12 mouse cellular contexts compared by ENCODE assay signal in genomic region chr12:76507791-76508190, GRCm38 (mm10). TPM values are rescaled to one million over a fixed set of nuclear protein-coding genes. Genes with fewer than 3 reads are reported as not detected.
DNase-seq lines count a peak whose midpoint lies in the region; ATAC-seq and TF ChIP-seq lines count a peak whose summit lies in the region.
"Had no signal": no experiment of that assay in that cellular context is flagged by ENCODE, and none has a peak within 500 bp of the region (broad histone marks: within the 10 kb centered on the region; RNA-seq: fewer than 3 reads in every experiment).

No protein-coding gene starts in this region.

- peak overlapping the region; percentile 51 for H3K27ac ChIP-seq in gastrocnemius, adult 2 months
- peak overlapping the region; percentile 40; the same call in 1 of the 2 replicates for H3K27ac ChIP-seq in embryonic facial prominence, embryonic 10.5 days (replicated peaks)

- no peaks in the 10 kb centered on the region for H3K9me3 ChIP-seq in embryonic facial prominence, embryonic 10.5 days

- intact Hi-C loops in gastrocnemius, adult 2 months (cut with DNase I), result no loop called here
- intact Hi-C loops in left cerebral cortex, postnatal 14 days (cut with DNase I), result no loop called here
- intact Hi-C loops in gastrocnemius, postnatal 36 days (cut with DNase I), result no loop called here

- H3K4me1 ChIP-seq in embryonic facial prominence, embryonic 10.5 days, result peaks cover 15% of the 10 kb centered on the region

- no peak for TF ChIP-seq CTCF in gastrocnemius, adult 2 months (IDR thresholded peaks at IDR 0.05)

- 39% methylated on average over 5 of the region's 5 CpGs for WGBS in embryonic facial prominence, embryonic 10.5 days

- no peak for DNase-seq in gastrocnemius, adult 2 months
- no peak for DNase-seq in gastrocnemius, postnatal 25 days
- peak; percentile 25 for DNase-seq in left cerebral cortex, adult 11 months (ENCODE audit: low spot score)
- DNase-seq in left cerebral cortex, postnatal 14 days (ENCODE audit: low spot score in 2 of 2), result no peak
- DNase-seq in embryonic facial prominence, embryonic 10.5 days (ENCODE audit: low spot score), result no peak
- DNase-seq in B cell, adult 2 months, result no peak
- no peak for DNase-seq in gastrocnemius, postnatal 36 days
- DNase-seq: adrenal gland, postnatal 36 days; cerebellum, adult 9-11 months; right cerebral cortex, postnatal 14 days had no signal

- no peaks in the 10 kb centered on the region for H3K36me3 ChIP-seq in embryonic facial prominence, embryonic 10.5 days (replicated peaks)

- ATAC-seq in megakaryocyte, adult 5-6 weeks (ENCODE audit: poor library complexity, severe bottlenecking), result 0 out of 2 replicates have a peak, but pooled peaks have one; percentile 18
- ATAC-seq: Patski had no signal

- no peak overlapping the region for H3K4me3 ChIP-seq in gastrocnemius, adult 2 months
- no peak overlapping the region for H3K4me3 ChIP-seq in embryonic facial prominence, embryonic 10.5 days

- no peaks in the 10 kb centered on the region for H3K27me3 ChIP-seq in embryonic facial prominence, embryonic 10.5 days (replicated peaks; ENCODE audit: low read depth, poor library complexity, severe bottlenecking)
- H3K27me3 ChIP-seq: Patski had no signal

RNA-seq across cellular contexts. Expression of gene Plekhg3, which starts 22.9 kb away (rescaled TPM):
- total RNA-seq in gastrocnemius, adult 2 months (2021), result 1 to 10 TPM; 5.3 to 6.1 TPM
- 1 to 10 TPM; 6.1 to 7.6 TPM for total RNA-seq in gastrocnemius, postnatal 25 days (2021)
- 1 to 10 TPM; 7.0 to 9.7 TPM for total RNA-seq in left cerebral cortex, postnatal 14 days (2021)
- polyA plus RNA-seq in embryonic facial prominence, embryonic 10.5 days (2016; fragmentation: Nextera tagmentation; extraction: Ambion mirVana), result 3.3 and 3.9 TPM in 2 replicates
- 40.4 and 44.3 TPM in 2 replicates for total RNA-seq in megakaryocyte, adult 5-6 weeks (2015)
- 46.6 and 50.5 TPM in 2 replicates for total RNA-seq in megakaryocyte, adult 5-6 weeks (2017)
- total RNA-seq in gastrocnemius, postnatal 36 days (2021), result 1 to 10 TPM; 5.4 to 5.5 TPM
